Mouse (Mus musculus) neural tube, embryonic 14.5 days (tissue): ENCODE measurements at regions not wholly inside any gene's neighbourhood (a gene's known extent, or its start where the extent isn't known, plus 50 kb on each side); places are given as distances from the start of the nearest gene placed in this dataset.

ENCODE experiments used
- ATAC-seq: fragments of 200-750 bp; cut with Nextera tagmentation; 2 replicates; pipeline ENCODE4 v1.8.0; 2017; ENCODE audit warnings: low read depth, mild to moderate bottlenecking, moderate TSS enrichment, moderate library complexity
- H3K27ac ChIP-seq: fragments of 300-500 bp; sonication (generic); 2 replicates; pipeline ENCODE4 v1.5.1; 2014; ENCODE audit warnings: low read depth, mild to moderate bottlenecking, control low read depth, low read length, moderate library complexity, mixed read lengths
- H3K27me3 ChIP-seq: fragments of 300-500 bp; sonication (generic); 2 replicates; pipeline ENCODE4 v1.6.1; 2014; ENCODE audit warnings: low read length; ENCODE audit not compliant: control insufficient read depth, insufficient read depth
- H3K36me3 ChIP-seq: fragments of 300-500 bp; sonication (generic); 2 replicates; pipeline ENCODE4 v1.6.1; 2014; ENCODE audit warnings: low read length, mixed read lengths; ENCODE audit not compliant: control insufficient read depth, insufficient read depth
- H3K4me1 ChIP-seq: fragments of 300-500 bp; sonication (generic); 2 replicates; pipeline ENCODE4 v1.6.1; 2014; ENCODE audit warnings: low read length; ENCODE audit not compliant: control insufficient read depth, insufficient read depth
- H3K4me2 ChIP-seq: fragments of 300-500 bp; sonication (generic); 2 replicates; pipeline ENCODE4 v1.6.1; 2014; ENCODE audit warnings: mild to moderate bottlenecking, low read depth, low read length, control low read depth
- H3K4me3 ChIP-seq: fragments of 300-500 bp; sonication (generic); 2 replicates; pipeline ENCODE4 v1.5.1; 2014; ENCODE audit warnings: low read depth, low read length, control low read depth, mixed read lengths
- H3K9ac ChIP-seq: fragments of 300-500 bp; sonication (generic); replicated peaks from 2 replicates; pipeline ENCODE4 v1.6.1; 2014; ENCODE audit warnings: low read depth, mild to moderate bottlenecking, control low read depth, low read length, mixed read lengths
- H3K9me3 ChIP-seq: fragments of 300-500 bp; sonication (generic); 2 replicates; pipeline ENCODE4 v1.6.1; 2016; ENCODE audit warnings: low read length; ENCODE audit not compliant: control insufficient read depth
- WGBS: fragments of 180-500 bp; shearing (Covaris S2); extraction: QIAGEN DNeasy Blood & Tissue Kit; methylation state at CpG from one replicate; pipeline ENCODE4 v1.1.7; 2014; 5-methylcytosine and 5-hydroxymethylcytosine counted together

GRCm38 (mm10) chr3:66506125-66506524 is 209.5 kb upstream of the Veph1 start:
- Histone ChIP-seq H3K27ac (no peak overlapping the region), H3K36me3 (no peaks in the 10 kb centered on the region), H3K9ac (no peak overlapping the region), H3K4me3 (no peak overlapping the region), H3K27me3 (no peaks in the 10 kb centered on the region), H3K4me2 (no peak overlapping the region), H3K9me3 (no peaks in the 10 kb centered on the region), H3K4me1 (no peaks in the 10 kb centered on the region)
- ATAC-seq = no peak

GRCm38 (mm10) chr3:66505476-66506076 is 208.9 kb upstream of the Veph1 start:
- no peaks in the 10 kb centered on the region for H3K9me3 ChIP-seq
- H3K4me2 ChIP-seq = no peak overlapping the region
- 64% methylated on average over 6 of the region's 6 CpGs for WGBS
- ATAC-seq = no peak
- no peak overlapping the region for H3K9ac ChIP-seq
- H3K27me3 ChIP-seq = no peaks in the 10 kb centered on the region
- H3K36me3 ChIP-seq = no peaks in the 10 kb centered on the region
- H3K4me1 ChIP-seq = no peaks in the 10 kb centered on the region
- no peak overlapping the region for H3K27ac ChIP-seq
- H3K4me3 ChIP-seq = no peak overlapping the region

- Histone ChIP-seq H3K9me3 (no peaks in the 10 kb centered on the region), H3K36me3 (no peaks in the 10 kb centered on the region), H3K4me1 (no peaks in the 10 kb centered on the region), H3K27me3 (no peaks in the 10 kb centered on the region), H3K9ac (no peak overlapping the region), H3K4me2 (no peak overlapping the region), H3K4me3 (no peak overlapping the region), H3K27ac (no peak overlapping the region)
- ATAC-seq = no peak
- 82% methylated on average over 6 of the region's 6 CpGs for WGBS
Observed at GRCm38 (mm10) chr3:66504717-66505116, 208.1 kb upstream of the Veph1 start.

GRCm38 (mm10) chr3:66503615-66504014 is 207.0 kb upstream of the Veph1 start:
- no peaks in the 10 kb centered on the region for H3K27me3 ChIP-seq
- no peak overlapping the region for H3K4me3 ChIP-seq
- H3K36me3 ChIP-seq = no peaks in the 10 kb centered on the region
- H3K4me2 ChIP-seq = no peak overlapping the region
- no peak overlapping the region for H3K9ac ChIP-seq
- WGBS = 92% methylated on average over 3 of the region's 3 CpGs
- no peaks in the 10 kb centered on the region for H3K4me1 ChIP-seq
- ATAC-seq = no peak
- no peak overlapping the region for H3K27ac ChIP-seq
- H3K9me3 ChIP-seq = no peaks in the 10 kb centered on the region

DNA sequence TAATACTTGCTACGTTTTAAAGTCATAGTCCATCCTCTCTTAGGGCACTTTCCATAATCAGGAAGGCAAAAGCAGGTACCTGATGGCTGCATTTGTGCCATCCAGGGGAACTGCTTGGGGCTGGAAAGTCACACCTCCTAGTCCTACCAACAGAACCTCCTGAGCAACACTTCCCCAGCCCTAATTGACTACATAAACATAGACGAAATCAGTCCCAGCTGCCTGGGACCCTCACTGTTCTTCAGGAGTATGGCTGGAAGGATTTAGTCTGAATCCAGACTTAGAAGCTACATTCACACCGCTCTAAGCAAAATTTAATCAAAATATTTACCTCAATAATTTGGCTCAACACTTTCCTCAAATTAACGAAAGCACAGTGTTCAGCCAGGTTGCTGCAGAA is 205.2 kb upstream of the Veph1 start:
- no peak for ATAC-seq
- no peaks in the 10 kb centered on the region for H3K9me3 ChIP-seq
- 84% methylated on average over 4 of the region's 4 CpGs for WGBS
- H3K27ac ChIP-seq = no peak overlapping the region
- H3K36me3 ChIP-seq = no peaks in the 10 kb centered on the region
- H3K4me2 ChIP-seq = no peak overlapping the region
- no peak overlapping the region for H3K4me3 ChIP-seq
- H3K9ac ChIP-seq = no peak overlapping the region
- H3K27me3 ChIP-seq = no peaks in the 10 kb centered on the region
- H3K4me1 ChIP-seq = no peaks in the 10 kb centered on the region

DNA sequence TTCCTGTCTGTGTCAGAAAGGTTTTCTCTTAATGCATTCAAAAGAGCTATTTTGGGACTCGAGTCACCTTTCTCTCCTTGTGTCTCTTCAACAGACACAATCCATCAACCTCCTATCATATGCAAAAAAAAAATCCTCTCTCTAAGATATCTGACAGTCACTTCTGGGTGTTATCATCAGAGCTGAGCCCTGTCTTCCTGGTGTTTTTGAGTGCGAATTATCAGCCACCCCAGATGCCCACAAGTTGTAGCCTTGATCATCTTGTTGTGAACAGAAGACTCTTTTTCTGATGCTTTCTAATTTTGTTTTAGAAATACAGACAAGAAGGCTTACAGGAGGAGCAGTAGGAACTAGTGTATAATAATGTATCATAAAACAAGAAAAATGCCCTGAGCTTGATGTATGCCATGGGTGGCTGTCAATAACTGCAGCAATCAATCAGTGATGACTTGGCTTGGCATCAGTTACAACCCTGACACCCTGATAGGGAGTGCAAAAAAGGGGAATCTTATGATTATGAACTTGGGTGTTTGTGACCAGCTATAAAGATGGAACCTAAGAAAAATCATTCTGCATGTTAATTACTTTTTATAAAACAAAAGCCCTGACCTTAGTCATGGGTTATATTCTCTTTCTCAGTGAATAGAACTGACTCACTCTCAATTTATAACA is 197.9 kb upstream of the Veph1 start:
- Histone ChIP-seq H3K4me1 (no peaks in the 10 kb centered on the region), H3K36me3 (no peaks in the 10 kb centered on the region), H3K27ac (no peak overlapping the region), H3K4me2 (no peak overlapping the region), H3K4me3 (no peak overlapping the region), H3K9me3 (no peaks in the 10 kb centered on the region), H3K27me3 (no peaks in the 10 kb centered on the region), H3K9ac (no peak overlapping the region)
- ATAC-seq = no peak
- WGBS = 89% methylated on average over 2 of the region's 2 CpGs

- H3K9me3 ChIP-seq = no peaks in the 10 kb centered on the region
- H3K36me3 ChIP-seq = no peaks in the 10 kb centered on the region
- no peak overlapping the region for H3K4me3 ChIP-seq
- ATAC-seq = no peak
- H3K27me3 ChIP-seq = no peaks in the 10 kb centered on the region
- H3K9ac ChIP-seq = no peak overlapping the region
- no peak overlapping the region for H3K27ac ChIP-seq
- no peak overlapping the region for H3K4me2 ChIP-seq
- 9% methylated on average over 6 of the region's 6 CpGs for WGBS
- H3K4me1 ChIP-seq = no peaks in the 10 kb centered on the region
Observed at GRCm38 (mm10) chr3:66490696-66491357, 194.2 kb upstream of the Veph1 start.

DNA sequence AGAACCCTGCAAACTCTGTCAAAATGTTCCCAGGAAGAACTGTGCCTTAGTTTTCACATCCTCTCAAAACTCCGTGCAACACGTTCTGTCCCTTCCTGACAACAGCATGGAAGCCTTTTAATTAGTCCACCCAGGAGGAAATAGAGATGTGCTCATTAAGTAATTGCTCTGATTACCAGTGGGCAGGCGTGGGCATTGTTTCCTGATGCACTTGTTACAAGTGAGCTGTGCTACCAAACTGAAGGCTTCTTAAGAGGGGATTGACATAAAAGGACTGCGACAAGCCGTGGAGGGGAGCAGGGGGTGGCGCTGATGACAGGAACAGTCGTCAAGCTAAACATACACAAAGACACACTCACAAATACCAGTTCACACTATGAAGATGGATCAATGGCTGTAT is 192.1 kb upstream of the Veph1 start:
- no peaks in the 10 kb centered on the region for H3K36me3 ChIP-seq
- H3K27ac ChIP-seq = no peak overlapping the region
- no peak overlapping the region for H3K9ac ChIP-seq
- H3K27me3 ChIP-seq = no peaks in the 10 kb centered on the region
- ATAC-seq = no peak
- H3K4me1 ChIP-seq = no peaks in the 10 kb centered on the region
- no peaks in the 10 kb centered on the region for H3K9me3 ChIP-seq
- H3K4me2 ChIP-seq = no peak overlapping the region
- WGBS = 35% methylated on average over 7 of the region's 7 CpGs
- H3K4me3 ChIP-seq = no peak overlapping the region

DNA sequence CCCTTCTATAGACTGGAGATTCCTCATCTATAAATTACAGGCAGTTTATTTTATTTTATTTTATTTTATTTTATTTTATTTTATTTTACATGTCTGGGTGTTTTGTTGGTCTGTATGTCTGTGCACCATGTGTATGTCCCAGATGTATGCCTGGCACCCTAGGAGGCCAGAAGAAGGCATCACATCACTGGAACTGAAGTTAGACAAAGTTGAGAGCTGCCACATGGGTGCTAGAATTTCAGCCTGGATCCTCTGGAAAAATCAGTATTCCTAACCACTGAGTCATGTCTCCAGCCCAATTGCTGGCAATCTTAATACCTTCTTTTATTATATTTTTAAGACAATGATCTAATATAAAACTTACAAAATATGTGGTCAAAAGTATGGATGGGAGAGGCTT is 190.0 kb upstream of the Veph1 start:
- H3K9ac ChIP-seq = no peak overlapping the region

More for the DNA sequence above, 190.0 kb upstream of the Veph1 start:
- H3K4me2 ChIP-seq = no peak overlapping the region
- H3K9me3 ChIP-seq = no peaks in the 10 kb centered on the region
- no peak overlapping the region for H3K4me3 ChIP-seq
- H3K4me1 ChIP-seq = no peaks in the 10 kb centered on the region
- ATAC-seq = no peak
- no peak overlapping the region for H3K27ac ChIP-seq
- H3K27me3 ChIP-seq = no peaks in the 10 kb centered on the region
- H3K36me3 ChIP-seq = no peaks in the 10 kb centered on the region
